Mouse (Mus musculus) right cerebral cortex, postnatal 10 days (tissue): ENCODE measurements around the gene Piwil1.

Experiments used
- DNase-seq, 2 experiments: peaks; one replicate each; pipeline ENCODE4 v3.0.0; 2021; ENCODE audit warnings: low spot score in 2 of 2

Piwil1 gene

DNA sequence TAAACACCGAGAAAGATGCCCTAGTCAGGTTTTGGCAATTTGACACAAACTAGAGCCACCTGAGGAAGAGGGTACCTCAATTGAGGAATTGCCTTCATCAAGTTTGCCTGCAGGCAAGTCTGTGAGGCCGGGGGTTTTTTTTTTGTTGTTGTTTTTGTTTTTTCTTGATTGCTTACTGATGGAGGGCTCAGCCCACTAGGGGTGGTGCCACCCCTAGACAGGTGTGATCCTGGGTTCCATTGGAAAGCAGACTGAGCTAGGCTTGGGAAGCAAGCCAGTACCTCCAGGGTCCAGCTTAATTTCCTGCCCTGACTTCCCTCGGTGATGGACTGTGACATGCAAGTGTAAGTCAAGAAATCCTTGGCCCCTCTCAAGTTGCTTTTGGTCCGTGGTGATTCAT, at the start of gene Piwil1:
TSS of gene Piwil1 (plus strand) at position 301 of the 400 bp plus-strand sequence.
- DNase-seq = peak in 1 of 2 experiments; percentile 8

GRCm38 (mm10) chr5:128656496-128657135, 45.7 kb upstream of the Piwil1 start:
- DNase-seq = no peak

DNA sequence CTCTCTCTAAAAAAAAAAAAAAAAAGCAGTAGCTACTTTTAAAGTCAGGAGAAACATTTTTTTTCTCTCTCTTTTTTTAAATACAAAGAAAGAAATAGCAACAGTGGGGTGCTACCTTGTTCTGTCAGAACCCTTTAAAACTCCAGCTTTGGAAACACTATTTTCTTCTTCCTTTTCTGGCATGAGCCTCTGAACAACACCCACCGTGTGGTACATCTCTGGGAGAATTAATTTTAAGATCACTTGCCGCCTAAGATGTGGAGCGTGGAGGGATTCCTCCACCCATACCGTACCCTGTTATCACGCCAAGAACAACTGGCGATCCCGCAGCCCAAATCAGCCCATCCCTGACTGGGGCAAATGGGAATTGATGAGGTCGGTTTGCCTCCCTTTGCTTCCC, 42.2 kb upstream of the Piwil1 start:
- peak in 1 of 2 experiments; percentile 30 for DNase-seq

DNA sequence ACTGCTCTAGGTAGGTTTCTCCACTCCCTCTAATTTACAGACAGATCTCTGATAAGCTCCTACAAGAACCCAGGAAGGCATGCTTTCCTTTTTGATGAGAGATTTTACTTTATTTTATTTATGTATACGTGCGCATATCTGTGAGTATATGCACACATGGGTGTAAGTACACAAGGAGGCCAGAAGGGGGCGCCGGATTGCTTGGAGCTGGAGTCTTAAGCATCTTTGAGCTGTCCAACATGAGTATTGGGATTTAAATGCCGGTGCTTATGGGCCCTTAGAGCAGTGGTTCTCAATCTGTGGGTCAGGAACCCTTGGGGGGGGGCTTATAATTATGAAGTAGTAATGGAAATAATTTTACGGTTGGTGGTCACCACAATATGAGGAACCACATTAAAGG, 39.4 kb upstream of the Piwil1 start:
- no peak for DNase-seq

DNA sequence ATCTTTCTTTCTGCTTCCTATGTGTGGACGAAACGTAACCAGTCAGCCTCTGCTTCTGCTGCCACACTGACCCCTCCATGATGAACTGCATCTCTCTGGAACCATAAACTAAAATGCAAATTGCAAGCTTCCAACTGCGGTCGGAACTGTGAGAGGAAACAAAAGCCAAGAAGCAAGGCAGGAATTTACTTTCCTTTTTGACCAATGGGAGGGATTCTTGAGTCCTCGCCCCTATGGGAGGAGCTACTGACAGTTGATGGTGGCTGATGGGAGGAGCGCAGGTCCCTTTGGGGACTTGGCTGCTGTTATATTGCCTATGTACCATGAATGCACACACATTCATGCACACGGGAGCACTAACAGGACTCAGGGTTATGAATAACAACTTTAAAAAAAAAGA, 38.3 kb upstream of the Piwil1 start:
- DNase-seq = no peak

- DNase-seq = no peak
Measured at GRCm38 (mm10) chr5:128665045-128665444, 37.3 kb upstream of the Piwil1 start.

DNA sequence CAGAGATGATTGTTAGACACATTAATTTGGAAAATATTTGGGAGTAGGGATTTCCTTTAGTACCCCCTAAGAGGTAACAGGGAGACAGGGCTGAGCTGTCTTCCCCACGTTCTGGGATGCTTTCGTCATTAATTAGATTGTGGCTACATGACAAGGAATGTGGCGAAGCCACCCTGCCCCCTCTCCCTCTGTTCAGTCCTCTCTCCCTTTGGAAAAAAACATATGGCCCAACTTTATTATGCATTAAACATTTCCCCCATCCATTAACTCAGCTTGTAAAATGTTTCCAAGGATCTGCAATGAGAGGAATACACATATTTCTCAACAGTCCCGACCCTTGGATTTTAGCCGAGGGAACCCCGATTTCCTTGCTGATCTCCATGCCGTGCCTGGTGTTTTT, 35.0 kb upstream of the Piwil1 start:
- DNase-seq = peak in 1 of 2 experiments; percentile 33

- DNase-seq = no peak
Measured at GRCm38 (mm10) chr5:128674124-128674523, 28.2 kb upstream of the Piwil1 start.

DNA sequence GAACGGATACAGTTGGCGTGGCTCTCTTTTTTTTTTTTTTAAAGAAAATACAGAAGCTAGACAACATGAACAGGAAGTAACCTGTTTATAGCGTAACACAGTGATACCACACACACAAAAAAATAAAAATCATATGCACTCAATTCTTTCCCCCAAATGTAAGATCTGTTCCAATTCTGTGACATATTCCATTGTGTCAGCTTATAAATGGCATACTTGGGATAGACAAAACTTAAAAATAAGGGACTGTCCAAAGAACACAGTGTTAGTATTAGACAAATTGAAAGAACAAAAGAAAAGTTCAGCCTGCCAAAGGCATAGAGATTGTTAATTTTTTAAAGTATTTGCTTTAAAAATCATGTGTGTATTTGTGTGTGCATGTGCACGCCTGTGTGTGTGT, 25.0 kb upstream of the Piwil1 start:
- no peak for DNase-seq

GRCm38 (mm10) chr5:128677861-128678260, 24.5 kb upstream of the Piwil1 start:
- DNase-seq = no peak

DNA sequence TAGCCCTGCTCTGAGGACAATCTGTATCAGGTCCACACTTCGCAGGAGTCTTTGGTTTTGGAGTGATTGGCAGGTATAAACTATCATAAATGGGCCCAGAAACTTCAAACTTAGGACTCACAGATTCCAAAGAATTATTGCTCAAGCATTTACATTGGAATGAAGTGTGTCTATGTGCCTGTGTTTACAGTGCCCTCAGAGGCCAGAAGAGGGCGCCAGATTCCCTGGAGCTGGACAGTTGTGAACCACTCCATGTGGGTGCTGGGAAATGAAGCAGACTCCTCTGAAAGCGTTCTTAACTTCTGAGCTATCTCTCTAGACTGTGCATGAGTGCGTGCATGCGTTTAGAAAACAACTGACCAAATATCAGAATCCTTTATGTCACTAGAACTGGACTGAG, 20.9 kb upstream of the Piwil1 start:
- DNase-seq = no peak

GRCm38 (mm10) chr5:128684192-128684591, 18.1 kb upstream of the Piwil1 start:
- DNase-seq = peak; percentile 30 to 39

DNA sequence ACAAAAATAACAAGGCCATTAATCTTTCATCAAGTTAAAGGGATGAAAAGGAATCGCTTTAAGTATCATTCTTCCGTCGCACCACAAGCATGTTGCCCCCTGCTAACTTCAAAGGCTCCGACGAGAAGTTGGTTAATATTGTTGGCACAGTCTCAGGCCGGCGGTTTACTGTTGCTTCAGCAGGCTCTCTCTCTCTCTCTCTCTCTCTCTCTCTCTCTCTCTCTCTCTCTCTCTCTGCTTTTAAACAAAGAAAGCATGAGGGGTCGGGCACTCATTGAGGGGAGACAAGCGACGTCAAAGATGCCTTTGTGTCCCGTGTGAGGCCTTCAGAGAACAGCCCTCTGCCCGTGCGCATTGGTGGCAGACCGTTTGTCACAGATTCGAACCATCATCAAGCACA, 17.7 kb upstream of the Piwil1 start:
- DNase-seq = no peak

DNA sequence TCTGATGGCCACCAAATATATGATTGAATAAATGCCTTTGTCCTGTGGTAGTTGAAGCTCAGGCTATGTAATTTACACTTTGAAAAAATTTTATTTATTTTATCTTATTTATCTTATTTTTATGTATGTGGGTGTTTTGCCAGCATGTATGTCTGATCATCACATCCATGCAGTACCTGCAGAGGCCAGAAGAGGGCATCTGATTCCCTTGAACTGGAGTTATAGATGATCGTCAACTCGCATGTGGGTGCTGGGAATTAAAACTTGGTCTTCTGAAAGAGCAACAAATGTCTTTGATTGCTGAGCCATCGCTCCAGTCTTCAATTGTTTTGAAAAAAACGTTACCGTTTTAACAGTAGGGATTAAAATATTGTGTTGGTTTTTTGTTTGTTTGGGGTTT, 15.2 kb upstream of the Piwil1 start:
- DNase-seq = no peak

GRCm38 (mm10) chr5:128694107-128694506, 8.2 kb upstream of the Piwil1 start:
- DNase-seq = no peak

GRCm38 (mm10) chr5:128694611-128695325, 7.6 kb upstream of the Piwil1 start:
- no peak for DNase-seq

DNA sequence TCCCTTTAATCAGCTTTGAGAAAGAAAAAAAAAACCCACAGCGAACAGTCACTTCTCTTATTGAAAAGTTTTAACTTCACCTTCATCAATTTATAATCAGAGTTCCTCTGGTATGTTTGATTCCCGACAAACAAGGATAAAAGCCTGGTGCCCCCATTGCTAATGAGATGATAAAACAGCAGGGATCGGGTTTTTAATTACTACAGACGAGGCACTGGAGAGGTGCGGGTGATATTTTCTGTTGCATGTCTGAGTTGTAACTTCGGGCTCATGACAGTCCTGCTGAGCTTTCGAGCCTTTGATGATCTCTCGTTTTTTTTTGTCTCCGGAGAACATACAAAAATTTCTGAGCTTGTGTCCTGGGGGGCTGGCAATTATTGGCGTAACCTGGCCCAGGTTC, 5.5 kb upstream of the Piwil1 start:
- DNase-seq = no peak

GRCm38 (mm10) chr5:128700716-128701115, 1.6 kb upstream of the Piwil1 start:
- DNase-seq = no peak

- no peak for DNase-seq
Measured at GRCm38 (mm10) chr5:128703688-128704087, 1.4 kb downstream of the Piwil1 start.

DNA sequence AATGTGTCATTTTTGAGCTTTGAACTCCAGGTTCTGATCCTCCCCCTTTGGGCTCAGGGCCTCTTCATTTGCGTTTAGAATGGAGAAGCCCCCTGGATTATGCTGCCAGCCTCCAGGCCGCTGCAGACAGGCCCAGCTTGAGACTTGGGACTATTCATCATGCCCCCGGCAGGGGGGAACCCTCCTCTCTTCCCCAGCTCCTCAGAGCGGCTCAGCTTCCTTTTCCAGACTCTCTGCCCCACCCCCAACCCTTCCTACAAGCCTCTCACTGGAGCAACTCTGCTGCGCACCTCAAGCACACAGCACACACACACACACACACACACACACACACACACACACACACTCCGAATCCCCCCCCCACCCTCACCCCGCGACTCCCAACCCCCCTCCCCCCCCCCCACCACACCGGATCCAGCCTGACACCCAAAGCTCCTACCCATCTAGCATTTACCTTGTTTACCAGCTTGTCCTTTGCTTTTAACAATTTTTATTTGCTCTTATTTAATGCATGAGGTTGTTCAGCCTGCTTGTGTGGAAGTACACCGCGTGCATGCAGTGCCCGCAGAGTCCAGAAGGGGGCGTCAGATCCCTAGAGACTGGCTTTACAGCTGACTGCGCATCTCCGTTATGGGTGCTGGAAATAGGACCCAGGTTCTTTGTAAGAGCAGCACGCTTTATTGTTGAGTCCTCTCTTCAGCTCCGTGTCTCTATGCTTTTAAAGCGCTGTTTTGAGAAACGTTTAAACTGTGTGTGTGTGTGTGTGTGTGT, 2.0 kb downstream of the Piwil1 start:
- peak; percentile 46 to 58 for DNase-seq

GRCm38 (mm10) chr5:128706467-128706866, 4.1 kb downstream of the Piwil1 start:
- peak in 1 of 2 experiments; percentile 14 for DNase-seq

DNA sequence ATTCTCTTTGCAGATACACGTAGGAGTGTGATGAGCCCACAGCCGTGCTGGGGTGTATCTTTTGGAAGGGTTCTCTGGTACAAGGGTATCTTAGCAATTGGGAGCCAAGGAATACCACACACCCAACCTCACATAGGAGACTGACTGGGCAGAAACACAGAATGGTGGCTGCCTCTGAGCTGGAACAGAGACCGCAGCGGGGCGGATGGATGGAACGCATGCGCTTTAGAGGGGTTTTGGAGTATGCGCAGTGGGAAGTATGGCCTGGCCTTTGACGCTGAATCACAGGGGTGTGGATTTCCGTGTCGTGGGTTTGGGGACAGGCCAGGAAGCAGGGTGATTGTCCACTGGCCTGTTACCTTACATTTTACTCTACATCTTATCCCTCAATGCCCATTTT, 4.9 kb downstream of the Piwil1 start:
- DNase-seq = no peak

- no peak for DNase-seq
Measured at GRCm38 (mm10) chr5:128708929-128709328, 6.6 kb downstream of the Piwil1 start.
